Mouse (Mus musculus) heart, embryonic 11.5 days (tissue): Measurements from ENCODE around the gene Erf. TPM values are rescaled to one million over a fixed set of nuclear protein-coding genes. Genes with fewer than 3 reads are reported as not detected.
A peak's percentile ranks its signal among the peaks of the same experiment; 100 is the strongest.

Experiments used
- ATAC-seq: fragments of 200-750 bp; cut with Nextera tagmentation; replicated peaks from 2 replicates; pipeline ENCODE4 v1.8.0; 2017; ENCODE audit warnings: moderate library complexity; ENCODE audit not compliant: insufficient number of reproducible peaks, low FRiP score, low TSS enrichment
- H3K27ac ChIP-seq: fragments of 300-500 bp; sonication (generic); 2 replicates; pipeline ENCODE4 v1.5.1; 2014; ENCODE audit warnings: mild to moderate bottlenecking, low read depth, low read length
- H3K27me3 ChIP-seq: fragments of 300-500 bp; sonication (generic); 2 replicates; pipeline ENCODE4 v1.6.1; 2014; ENCODE audit warnings: mild to moderate bottlenecking, low read length, mixed read lengths; ENCODE audit not compliant: control insufficient read depth, insufficient read depth
- H3K36me3 ChIP-seq: fragments of 300-500 bp; sonication (generic); 2 replicates; pipeline ENCODE4 v1.6.1; 2014; ENCODE audit warnings: mild to moderate bottlenecking, low read length, moderate library complexity, mixed read lengths; ENCODE audit not compliant: control insufficient read depth, insufficient read depth
- H3K4me1 ChIP-seq: fragments of 300-500 bp; sonication (generic); 2 replicates; pipeline ENCODE4 v1.6.1; 2014; ENCODE audit warnings: low read length; ENCODE audit not compliant: control insufficient read depth, insufficient read depth
- H3K4me2 ChIP-seq: fragments of 300-500 bp; sonication (generic); 2 replicates; pipeline ENCODE4 v1.6.1; 2014; ENCODE audit warnings: mild to moderate bottlenecking, moderate library complexity
- H3K4me3 ChIP-seq: fragments of 300-500 bp; sonication (generic); 2 replicates; pipeline ENCODE4 v1.5.1; 2014; ENCODE audit warnings: low read depth, low read length
- H3K9ac ChIP-seq: fragments of 300-500 bp; sonication (generic); 2 replicates; pipeline ENCODE4 v1.6.1; 2014; ENCODE audit warnings: mild to moderate bottlenecking, low read depth, low read length, moderate library complexity
- H3K9me3 ChIP-seq: fragments of 300-500 bp; sonication (generic); replicated peaks from 2 replicates; pipeline ENCODE4 v1.6.1; 2016; ENCODE audit warnings: low read length; ENCODE audit not compliant: control insufficient read depth
- WGBS: fragments of 180-500 bp; shearing (Covaris S2); extraction: QIAGEN DNeasy Blood & Tissue Kit; methylation state at CpG from one replicate; pipeline ENCODE4 v1.1.7; 2014; ENCODE audit not compliant: insufficient replicate concordance; 5-methylcytosine and 5-hydroxymethylcytosine counted together
- polyA plus RNA-seq: library from polyadenylated mRNA; unstranded; fragments of >200 nt; fragmentation: Nextera tagmentation; extraction: Ambion mirVana; gene quantifications from 2 replicates; pipeline ENCODE4 v1.2.1, GENCODE M21; 2014

The Erf gene
- polyA plus RNA-seq, 1 experiment from 2014 or later: 25.0 TPM

DNA sequence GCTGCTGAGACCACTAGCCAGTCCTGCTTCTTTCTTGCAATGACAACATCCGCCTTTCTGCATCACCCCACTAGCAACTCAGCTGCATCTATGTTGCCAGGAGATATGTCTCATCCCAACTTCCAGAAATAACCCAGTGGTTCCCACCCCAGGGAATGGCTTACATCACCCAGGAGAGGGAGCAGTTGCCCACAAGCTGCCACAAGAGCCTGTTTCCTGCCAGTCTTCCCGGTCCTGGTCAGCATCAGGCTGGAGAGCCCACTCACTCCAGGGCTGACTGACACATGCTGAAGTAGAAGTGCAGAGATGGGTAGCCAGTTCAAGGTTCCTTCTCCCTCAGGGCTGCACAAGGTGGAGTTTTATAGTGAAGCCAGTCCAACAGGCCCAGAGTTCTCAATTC, 9.5 kb downstream of the Erf start:
- H3K9me3 ChIP-seq: no peaks in the 10 kb centered on the region
- H3K9ac ChIP-seq: peak overlapping the region; percentile 30; the same call in 1 of the 2 replicates
- no peak overlapping the region for H3K4me2 ChIP-seq
- peak overlapping the region; percentile 42 for H3K27ac ChIP-seq
- 28% methylated on average over 2 of the region's 2 CpGs for WGBS
- H3K4me3 ChIP-seq: no peak overlapping the region
- H3K4me1 ChIP-seq: peaks cover 22% of the 10 kb centered on the region
- ATAC-seq: no peak
- H3K27me3 ChIP-seq: no peaks in the 10 kb centered on the region
- peaks cover 22% of the 10 kb centered on the region for H3K36me3 ChIP-seq

DNA sequence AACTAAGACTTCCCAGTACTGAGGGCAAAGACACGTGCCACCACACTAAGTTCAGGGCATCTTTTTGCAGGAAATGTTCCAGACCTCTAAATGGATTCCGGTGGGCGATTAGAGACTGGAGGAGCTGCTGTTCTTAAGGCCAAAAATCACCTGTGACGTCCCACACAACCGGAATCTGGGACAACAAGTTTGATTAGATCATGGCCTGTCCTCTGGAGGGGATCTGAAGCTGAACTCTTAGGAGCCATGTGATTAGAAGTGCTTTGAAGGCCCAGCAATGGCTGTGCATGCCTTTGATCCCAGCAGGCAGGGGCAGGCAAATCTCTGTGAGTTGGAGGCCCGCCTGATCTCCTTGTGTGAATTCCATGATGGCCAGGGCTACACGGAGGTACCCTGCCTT, 9.9 kb downstream of the Erf start:
- peaks cover 19% of the 10 kb centered on the region for H3K36me3 ChIP-seq
- no peak overlapping the region for H3K4me3 ChIP-seq
- peak overlapping the region; percentile 42 for H3K27ac ChIP-seq
- ATAC-seq: no peak
- H3K27me3 ChIP-seq: no peaks in the 10 kb centered on the region
- 57% methylated on average over 7 of the region's 7 CpGs for WGBS
- no peaks in the 10 kb centered on the region for H3K9me3 ChIP-seq
- H3K4me2 ChIP-seq: no peak overlapping the region
- peaks cover 21% of the 10 kb centered on the region for H3K4me1 ChIP-seq
- H3K9ac ChIP-seq: no peak overlapping the region

DNA sequence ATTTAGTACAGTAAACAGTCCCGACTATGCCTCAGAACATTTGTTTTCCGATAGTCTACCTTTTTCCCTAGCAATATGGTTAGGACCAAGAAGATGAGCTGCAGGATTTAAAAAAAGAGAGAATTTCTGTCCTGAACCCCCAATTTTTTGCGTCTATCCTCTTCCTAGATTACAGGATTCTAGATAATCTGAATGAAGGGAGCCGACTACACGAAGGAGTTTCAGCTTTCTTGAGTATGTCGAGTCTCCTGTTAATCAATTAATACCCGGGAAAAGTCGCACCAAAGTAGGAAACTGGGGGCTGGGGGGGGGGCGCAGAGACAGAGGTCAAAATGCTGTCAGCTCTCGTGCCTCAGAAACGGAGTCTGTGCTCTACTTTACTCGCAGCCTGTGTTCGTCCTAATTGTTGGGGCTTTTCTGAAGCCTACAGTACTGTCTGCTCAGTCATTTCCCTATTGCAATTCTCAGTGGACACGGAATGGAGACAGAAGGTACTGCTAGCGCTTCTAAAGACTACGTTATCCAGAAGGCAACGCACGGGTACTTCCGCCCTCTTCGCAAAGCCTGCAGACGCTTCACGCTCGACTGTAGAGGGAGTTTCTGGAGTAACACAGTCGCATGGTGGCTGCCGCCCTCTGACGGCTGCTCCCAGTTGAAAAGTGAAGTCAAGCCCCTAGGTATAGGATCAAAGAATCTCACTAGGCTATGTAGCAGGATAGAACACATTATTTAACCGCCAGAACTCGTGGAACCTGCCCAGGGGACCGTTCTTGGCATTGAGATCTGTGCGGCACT, 11.5 kb downstream of the Erf start:
- peak; percentile 32 for ATAC-seq
- H3K9ac ChIP-seq: peak overlapping the region; percentile 47
- peak overlapping the region; percentile 83 for H3K4me3 ChIP-seq
- H3K9me3 ChIP-seq: no peaks in the 10 kb centered on the region
- peak overlapping the region; percentile 75 for H3K4me2 ChIP-seq
- H3K27me3 ChIP-seq: no peaks in the 10 kb centered on the region
- peaks cover 17% of the 10 kb centered on the region for H3K4me1 ChIP-seq
- H3K27ac ChIP-seq: peak overlapping the region; percentile 74
- 3% methylated on average over 30 of the region's 30 CpGs for WGBS
- peaks cover 15% of the 10 kb centered on the region for H3K36me3 ChIP-seq

DNA sequence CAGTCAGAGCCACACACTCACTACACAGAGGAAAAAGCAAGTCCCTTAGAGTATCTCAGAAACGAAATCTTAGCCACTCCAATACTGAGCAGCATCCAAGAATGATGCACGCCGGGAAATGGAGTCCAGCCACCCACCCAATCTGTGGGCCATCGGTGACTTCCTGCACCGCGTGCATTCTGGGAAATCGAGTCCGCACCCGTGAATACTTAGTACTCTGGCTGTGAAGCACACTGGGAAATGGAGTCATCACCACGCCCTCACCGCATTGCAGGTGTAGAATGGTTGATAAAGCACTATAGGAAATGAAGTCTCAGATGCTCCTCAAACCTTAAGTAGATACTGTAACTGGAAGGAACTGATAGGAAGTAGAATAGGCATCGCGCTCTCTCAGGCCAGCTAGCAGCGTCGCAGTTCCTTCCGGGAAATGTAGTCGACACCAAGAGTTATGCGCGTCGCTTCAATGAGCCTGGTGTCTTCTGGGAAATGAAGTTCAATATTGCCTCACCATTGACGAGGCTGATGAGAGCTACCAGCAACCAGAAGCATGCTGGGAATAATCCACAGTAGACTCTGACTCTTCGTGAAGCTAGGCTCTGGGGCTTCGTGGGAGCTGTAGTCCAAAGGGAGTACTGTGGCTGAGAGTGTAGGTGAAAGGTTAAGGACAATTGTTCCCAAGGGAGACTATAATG, 12.4 kb downstream of the Erf start:
- H3K4me1 ChIP-seq: peaks cover 17% of the 10 kb centered on the region
- ATAC-seq: peak; percentile 88
- no peaks in the 10 kb centered on the region for H3K9me3 ChIP-seq
- peak overlapping the region; percentile 74 for H3K27ac ChIP-seq
- WGBS: under 1% methylated on average over 23 of the region's 23 CpGs
- H3K4me3 ChIP-seq: peak overlapping the region; percentile 83
- no peaks in the 10 kb centered on the region for H3K27me3 ChIP-seq
- peak overlapping the region; percentile 97 for H3K9ac ChIP-seq
- peak overlapping the region; percentile 75 for H3K4me2 ChIP-seq
- H3K36me3 ChIP-seq: peaks cover 12% of the 10 kb centered on the region

DNA sequence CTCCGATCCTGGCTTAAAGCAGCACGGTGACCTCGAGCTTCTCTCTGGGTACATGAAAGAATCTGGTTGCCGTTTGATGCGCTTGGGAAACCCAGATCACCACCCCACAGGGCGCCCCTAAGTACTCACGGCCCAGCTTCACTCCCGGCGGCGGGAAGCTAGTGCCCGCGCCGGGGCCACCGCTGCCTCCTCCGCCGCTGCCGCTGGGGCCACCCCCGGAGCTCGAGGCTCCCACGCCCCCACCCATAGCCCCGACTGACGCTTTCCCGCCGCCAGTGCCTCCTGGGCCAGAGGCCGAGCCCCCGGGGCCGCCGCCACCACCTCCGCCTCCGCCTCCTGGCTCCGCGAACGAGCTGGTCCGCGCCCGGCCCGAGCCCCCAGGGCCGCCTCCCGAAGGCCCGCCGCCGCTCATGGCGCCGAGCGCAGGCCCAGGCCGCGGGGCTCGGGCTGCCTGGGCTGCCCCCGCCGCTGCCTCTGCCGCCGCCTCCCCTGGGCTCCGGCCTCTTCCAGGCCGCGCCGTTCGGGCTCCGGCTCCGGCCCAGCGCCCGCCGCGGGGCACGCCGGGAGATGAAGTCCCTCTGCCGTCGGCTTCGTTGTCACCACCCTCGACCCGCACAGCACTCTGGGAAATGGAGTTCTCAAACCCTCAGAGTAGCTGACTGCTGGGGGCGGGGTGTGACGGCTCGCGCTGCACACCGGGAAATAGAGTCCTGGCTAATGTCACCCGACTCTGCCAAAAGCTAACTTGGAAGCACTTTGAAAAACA, 13.1 kb downstream of the Erf start, which contains the start of gene Gsk3a:
Gene Gsk3a, minus strand, starts transcription at position 603 of the 766 bp plus-strand sequence.
- Histone ChIP-seq H3K4me3 (peak within 1 kb of the TSS; percentile 83), H3K4me2 (peak within 1 kb of the TSS; percentile 75), H3K4me1 (peaks cover 17% of the 10 kb centered on the region), H3K27ac (peak within 1 kb of the TSS; percentile 74), H3K9me3 (no peaks in the 10 kb centered on the region), H3K27me3 (no peaks in the 10 kb centered on the region), H3K9ac (peak within 1 kb of the TSS; percentile 97), H3K36me3 (0 out of 2 replicates have a peak, but pooled peaks cover 7% of the 10 kb centered on the region)
- peak; percentile 87 for ATAC-seq
- under 1% methylated on average over 60 of the region's 76 CpGs for WGBS

DNA sequence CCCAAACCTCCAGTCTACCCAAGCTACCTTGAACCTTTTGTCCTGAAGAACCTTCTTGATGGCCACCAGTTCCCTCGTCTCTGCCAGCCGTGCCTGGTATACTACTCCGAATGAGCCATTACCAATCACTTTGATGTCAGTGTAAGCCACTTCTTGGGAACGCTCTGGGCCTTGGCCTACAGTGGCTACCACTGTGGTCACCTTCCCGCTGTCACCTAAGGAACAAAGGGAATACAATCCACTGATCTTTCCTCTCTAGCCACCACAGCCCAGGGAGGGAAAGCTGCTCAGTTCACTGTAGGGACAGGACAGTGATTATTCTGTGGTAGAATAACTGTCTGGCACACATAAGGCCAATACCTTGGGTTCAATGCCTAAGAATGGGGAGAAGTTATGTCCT, 15.0 kb downstream of the Erf start:
- Histone ChIP-seq H3K9ac (no peak overlapping the region), H3K4me2 (no peak overlapping the region), H3K4me1 (peaks cover 12% of the 10 kb centered on the region), H3K36me3 (peaks cover 20% of the 10 kb centered on the region), H3K27me3 (no peaks in the 10 kb centered on the region), H3K27ac (no peak overlapping the region), H3K9me3 (no peaks in the 10 kb centered on the region), H3K4me3 (no peak overlapping the region)
- no peak for ATAC-seq
- WGBS: 89% methylated on average over 5 of the region's 5 CpGs

DNA sequence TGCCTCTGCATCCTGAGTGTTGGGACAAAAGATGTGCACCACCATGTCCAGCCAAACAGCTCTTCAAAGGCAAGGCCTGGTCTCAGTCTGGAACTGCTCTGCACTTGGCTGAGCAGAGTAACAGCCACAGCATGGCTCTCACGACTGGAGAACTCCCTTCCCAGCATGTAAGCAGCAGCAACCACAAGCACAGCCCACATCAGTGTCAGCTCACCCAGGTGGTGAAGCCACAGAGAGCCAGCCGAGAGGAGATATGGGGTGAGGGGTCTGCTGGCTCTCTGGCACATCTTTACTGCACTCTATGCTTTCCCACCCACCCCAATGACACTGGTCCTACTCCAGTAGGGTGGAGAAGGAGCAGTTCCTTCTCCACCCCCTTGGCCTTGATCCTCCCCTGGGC, 17.5 kb downstream of the Erf start:
- 85% methylated on average over 2 of the region's 2 CpGs for WGBS
- Histone ChIP-seq H3K27ac (no peak overlapping the region), H3K9me3 (no peaks in the 10 kb centered on the region), H3K9ac (no peak overlapping the region), H3K4me2 (no peak overlapping the region), H3K36me3 (peaks cover 40% of the 10 kb centered on the region), H3K4me1 (peaks cover 10% of the 10 kb centered on the region), H3K4me3 (no peak overlapping the region), H3K27me3 (no peaks in the 10 kb centered on the region)
- no peak for ATAC-seq

DNA sequence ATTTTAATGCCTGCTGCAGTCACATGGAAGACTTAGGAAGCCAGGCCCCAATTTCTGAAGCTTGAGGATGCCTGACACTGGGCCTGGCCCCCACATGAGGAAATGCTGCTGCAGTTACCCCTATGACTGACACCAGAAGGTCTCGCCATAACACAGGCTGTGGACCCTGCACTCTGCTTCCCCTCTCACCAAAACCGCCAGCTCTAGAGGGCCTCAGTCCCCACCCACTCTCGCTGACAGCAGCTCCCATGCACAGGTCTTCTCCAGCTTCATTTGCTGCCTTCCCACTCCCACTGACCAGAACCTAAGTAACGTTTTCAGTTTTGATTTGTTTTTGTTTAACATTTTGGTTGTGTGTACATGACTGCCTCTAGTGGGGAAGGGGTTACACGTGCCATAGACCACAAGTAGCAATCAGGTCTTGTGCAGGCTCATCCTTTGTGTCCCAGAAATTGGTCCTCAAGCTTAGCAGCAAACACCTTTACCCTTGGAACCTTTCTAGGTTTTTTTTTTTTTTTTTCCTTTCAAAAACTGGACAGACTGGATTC, 18.4 kb downstream of the Erf start:
- Histone ChIP-seq H3K4me1 (peaks cover 10% of the 10 kb centered on the region), H3K27me3 (no peaks in the 10 kb centered on the region), H3K9ac (no peak overlapping the region), H3K9me3 (no peaks in the 10 kb centered on the region), H3K4me2 (no peak overlapping the region), H3K27ac (no peak overlapping the region), H3K36me3 (peaks cover 46% of the 10 kb centered on the region), H3K4me3 (no peak overlapping the region)
- WGBS: 68% methylated on average over 5 of the region's 5 CpGs
- no peak for ATAC-seq
